Mouse (Mus musculus): ENCODE results near the gene Mto1.
"Not testable (repeated sequence)": the region's sequence is repeated elsewhere in the genome, so short reads cannot be mapped to it uniquely, and the experiment has no call there.

The Mto1 gene

DNA sequence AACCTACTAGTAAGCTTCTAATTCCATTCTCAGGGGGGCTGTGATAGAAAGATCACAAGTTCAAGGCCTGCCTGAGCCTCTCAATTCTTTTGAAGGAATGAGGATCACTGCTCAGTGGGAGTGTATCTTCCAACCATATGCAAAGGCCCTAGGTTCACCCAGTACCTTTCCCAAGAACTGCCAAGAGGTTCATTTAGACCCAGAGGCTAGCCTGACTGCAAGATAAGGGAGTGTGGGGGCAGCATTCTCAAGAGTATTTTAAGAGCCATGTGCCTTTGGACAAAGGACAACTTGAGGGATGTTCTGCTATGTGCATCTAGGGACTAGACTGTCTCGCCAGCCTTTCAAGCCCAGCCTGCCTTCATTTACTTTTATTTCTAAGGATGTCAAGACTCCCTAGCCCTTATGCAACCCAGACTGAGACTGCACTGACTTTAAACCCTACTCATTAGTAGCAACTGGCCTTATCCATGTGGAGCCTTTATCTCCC lies 28.6 kb downstream of the Mto1 start:
- no peak for DNase-seq

DNA sequence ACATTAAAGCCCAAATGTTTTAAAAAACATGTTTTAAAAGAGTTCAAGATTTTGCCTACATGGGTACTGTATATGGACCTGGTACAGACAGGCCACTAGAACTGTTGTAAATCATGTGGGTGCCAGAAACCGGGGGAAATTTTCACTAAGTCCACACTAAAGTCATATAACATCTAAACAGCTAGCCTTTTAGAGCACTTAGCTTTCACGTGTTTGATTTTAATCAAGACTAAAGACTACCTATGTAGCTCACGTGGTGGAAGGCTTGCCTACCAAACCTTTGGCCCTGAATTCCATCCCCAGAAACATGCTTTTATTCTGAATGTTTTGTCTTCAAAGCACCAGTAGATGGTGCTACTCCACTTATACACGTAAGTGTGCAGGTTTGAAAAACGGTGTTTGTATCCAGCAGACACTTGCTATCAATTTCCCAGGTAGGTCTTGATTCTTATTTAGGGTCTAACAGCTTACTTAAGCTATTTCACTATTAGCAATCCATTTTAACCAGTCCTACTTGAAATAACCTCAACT lies 29.1 kb downstream of the Mto1 start:
- DNase-seq = no peak

- DNase-seq = not testable (repeated sequence)
Measured at GRCm38 (mm10) chr9:78478009-78478605, 30.1 kb downstream of the Mto1 start.

GRCm38 (mm10) chr9:78479308-78479707 lies 31.3 kb downstream of the Mto1 start:
- DNase-seq = not testable (repeated sequence)

GRCm38 (mm10) chr9:78480227-78480626 lies 32.2 kb downstream of the Mto1 start:
- not testable (repeated sequence) for DNase-seq

GRCm38 (mm10) chr9:78480706-78481358 lies 32.8 kb downstream of the Mto1 start:
- peak; percentile 80 for DNase-seq

DNA sequence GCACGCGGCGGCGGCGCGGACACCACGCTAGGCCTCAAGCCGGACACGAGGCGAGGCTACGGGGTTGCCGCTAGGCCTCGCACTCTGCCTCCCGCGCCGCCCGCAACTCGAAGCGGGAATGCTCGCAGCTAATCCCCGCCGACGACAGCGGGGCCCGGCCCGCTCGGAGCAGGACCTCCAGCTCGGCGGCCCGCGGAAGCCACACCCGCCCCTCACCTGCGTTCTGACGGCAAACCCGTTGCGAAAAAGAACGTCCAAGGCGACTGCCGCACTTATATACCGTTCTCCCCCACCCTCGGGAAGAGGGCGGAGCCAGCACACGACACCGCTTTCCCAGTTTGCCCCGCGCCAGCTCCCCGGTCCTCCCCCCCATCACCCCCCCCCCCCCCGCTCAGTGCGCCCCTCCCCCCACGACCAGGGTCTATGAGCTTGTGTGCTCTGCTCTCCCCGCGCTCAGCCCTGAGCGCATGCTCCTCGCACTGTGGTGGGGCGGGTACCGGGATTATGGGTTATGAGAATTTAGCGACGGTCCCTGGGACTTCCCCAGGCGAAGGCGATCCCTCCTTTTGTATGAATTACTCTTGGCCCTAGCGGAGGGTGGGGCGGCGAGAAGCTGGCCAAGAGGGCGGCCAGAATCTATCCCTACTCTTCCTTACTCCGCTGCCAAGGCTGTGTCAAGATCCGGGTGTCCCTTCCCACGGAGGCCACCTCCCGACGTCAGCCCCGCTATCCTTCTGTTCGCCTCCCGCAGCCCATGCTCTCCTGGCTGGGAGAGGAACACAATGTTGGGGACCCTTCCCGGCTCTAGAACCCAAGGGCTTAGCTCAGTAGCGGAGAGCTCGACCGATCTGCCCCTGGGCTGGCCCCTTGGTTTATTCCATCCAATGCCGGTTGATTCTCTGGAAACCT lies 33.7 kb downstream of the Mto1 start:
- peak; percentile 99 for DNase-seq

GRCm38 (mm10) chr9:78482386-78482785 lies 34.4 kb downstream of the Mto1 start:
- peak; percentile 38 for DNase-seq

DNA sequence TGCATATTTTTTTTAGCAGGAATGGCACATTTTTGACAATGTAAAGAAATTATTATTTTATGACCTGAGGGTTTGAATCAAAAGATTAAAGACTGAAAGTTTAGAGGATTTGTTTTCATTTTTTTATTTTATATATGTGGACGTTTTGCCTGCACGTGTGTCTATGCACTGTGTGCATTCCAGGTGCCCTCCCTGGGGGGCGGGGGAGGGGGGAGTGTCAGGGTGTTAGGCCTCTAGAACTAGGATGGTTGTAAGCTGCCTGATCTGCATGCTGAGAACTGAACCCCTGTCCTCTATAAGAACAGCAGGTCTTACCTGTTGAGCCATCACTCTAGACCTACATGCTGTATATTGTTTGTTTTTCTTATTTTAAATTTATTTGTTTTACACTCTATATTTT lies 36.7 kb downstream of the Mto1 start:
- DNase-seq = no peak

DNA sequence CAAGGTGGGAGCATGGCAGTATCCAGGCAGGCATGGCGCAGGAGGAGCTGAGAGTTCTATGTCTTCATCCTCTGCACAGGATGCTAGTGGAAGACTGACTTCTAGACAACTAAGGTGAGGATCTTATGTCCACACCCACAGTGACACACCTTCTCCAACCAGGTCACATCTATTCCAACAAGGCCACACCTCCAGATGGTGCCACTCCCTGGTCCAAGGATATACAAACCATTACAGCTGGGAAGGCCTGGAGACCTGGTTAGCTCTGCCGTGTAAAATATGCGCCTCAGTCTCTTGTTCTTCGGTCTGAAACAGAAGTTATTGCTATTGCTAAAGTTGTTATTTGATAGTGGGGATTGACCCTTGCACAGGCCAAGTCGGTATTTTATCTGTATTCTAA lies 40.0 kb downstream of the Mto1 start:
- DNase-seq = not testable (repeated sequence)

- peak; percentile 56 for DNase-seq
Measured at GRCm38 (mm10) chr9:78488890-78489420, 40.9 kb downstream of the Mto1 start, which contains the start of gene Eef1a1. Eef1a1 (minus strand) TSS chr9:78489151.

DNA sequence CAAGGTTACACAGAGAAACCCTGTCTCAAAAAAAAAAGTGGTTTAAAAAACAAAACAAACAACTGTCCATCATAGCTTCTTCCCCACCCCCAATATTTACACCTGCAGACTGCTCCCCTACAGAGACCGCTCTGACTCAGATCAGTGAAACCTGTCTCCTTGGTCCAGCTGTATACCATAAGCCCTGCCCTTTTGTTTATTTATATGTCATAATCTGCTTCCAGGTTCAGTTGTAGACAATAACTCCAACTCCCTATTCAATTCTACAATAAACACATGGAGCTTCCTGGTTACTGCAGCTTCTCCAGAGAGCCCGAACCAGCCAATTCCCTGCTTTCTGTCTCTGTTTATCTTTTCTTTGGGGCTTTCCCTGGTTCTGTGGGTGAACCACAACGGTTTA lies 43.2 kb downstream of the Mto1 start:
- no peak for DNase-seq

DNA sequence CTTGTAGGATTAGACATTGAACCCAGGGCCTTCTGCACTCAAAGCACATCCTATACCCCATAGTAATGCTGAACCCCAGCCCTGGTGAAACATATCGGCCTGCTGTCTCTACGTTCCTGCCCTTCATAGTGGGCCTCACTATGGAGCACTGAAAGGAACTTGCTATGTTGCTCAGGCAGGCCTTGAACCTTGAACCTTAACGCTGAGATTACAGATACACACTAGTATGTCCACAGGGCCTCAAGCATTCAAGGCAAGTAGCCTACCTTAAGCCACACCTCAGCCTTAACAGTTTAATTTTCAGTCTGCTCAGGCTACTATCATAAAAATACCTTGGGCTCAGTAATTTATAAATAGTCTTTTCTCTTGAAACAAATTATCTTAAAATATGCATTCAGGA lies 44.2 kb downstream of the Mto1 start:
- no peak for DNase-seq

GRCm38 (mm10) chr9:78493171-78493570 lies 45.2 kb downstream of the Mto1 start:
- no peak for DNase-seq

DNA sequence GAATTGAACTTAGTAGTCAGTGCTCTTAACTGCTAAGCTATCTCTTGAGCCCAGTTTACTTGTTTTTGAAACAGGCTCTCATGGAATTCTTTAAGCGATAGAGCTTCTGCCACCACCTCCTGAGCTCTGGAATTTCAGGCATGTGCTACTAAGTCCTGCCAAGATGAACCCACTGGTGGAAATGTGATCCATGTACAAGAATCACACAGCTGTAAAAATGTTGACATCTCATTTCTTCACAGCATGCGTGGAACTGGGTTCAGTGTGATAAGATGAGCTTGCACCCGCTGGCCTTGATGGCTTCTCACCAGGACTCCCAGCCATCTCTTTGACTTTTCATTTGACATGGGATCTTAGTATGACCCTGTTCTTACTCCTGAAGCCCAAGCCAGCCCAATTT lies 52.4 kb downstream of the Mto1 start:
- DNase-seq = no peak

GRCm38 (mm10) chr9:78501284-78501683 lies 53.3 kb downstream of the Mto1 start:
- DNase-seq = no peak

GRCm38 (mm10) chr9:78503223-78504079 lies 55.4 kb downstream of the Mto1 start:
- DNase-seq = peak; percentile 63

DNA sequence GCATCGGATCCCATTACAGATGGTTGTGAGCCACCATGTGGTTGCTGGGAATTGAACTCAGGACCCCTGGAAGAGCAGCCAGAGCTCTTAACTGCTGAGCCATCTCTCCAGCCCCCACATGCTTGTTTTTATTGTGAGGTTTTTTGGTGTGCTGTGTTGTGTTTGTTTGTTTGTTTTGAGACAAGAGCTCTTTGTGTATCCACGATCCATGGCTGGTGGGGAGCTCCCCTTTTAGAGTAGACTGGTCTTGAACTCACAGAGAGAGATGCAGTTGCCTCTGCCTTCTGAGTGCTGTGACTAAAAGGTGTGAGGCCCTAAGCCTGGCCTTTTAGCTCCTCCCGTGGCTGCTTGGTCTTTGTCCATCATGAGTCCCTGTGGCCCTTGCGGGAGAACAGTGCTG lies 56.1 kb downstream of the Mto1 start:
- no peak for DNase-seq

DNA sequence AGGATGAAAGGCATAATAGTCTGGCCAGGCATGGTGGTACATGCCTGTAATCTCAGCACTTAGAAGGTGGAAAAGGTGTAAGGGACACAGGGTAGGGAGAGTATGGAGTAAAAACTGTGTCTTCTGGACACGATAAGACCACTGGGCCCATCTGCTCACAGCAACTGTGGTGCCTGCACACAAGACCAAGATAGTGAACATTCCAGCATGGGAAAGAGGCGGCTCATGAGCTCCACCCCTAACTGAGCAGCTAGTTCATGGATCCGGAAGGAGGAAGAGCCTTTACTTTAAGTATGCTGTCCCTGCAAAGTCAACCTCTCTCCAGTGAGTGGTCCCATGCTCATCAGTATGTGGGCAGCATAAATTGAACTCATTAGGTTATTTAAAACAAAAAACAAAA lies 56.7 kb downstream of the Mto1 start:
- no peak for DNase-seq

DNA sequence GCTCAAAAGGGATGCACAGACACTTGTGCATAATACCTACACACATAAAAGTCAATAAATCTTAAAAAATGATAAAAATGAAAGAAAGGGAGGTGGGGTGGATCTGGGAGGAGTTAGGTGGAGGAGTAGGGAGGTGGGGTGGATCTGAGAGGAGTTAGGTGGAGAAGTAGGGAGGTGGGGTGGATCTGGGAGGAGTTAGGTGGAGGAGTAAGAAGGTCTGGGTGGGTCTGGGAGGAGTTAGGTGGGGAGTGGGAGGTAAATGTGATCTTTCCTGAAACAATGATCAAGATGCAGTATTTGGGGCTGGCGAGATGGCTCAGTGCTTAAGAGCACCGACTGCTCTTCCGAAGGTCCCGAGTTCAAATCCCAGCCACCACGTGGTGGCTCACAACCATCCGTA lies 57.2 kb downstream of the Mto1 start:
- no peak for DNase-seq

GRCm38 (mm10) chr9:78506002-78506721 lies 58.2 kb downstream of the Mto1 start:
- DNase-seq = no peak

Measured in cerebellum, adult 9-11 months (tissue).